Mouse (Mus musculus) CH12.LX (cell line): ENCODE measurements around the gene Zdhhc11. TPM values are rescaled to one million over a fixed set of nuclear protein-coding genes. Genes with fewer than 3 reads are reported as not detected.

Experiments
- DNase-seq: peaks from one replicate; pipeline ENCODE4 v3.0.0-alpha.2; 2013; ENCODE audit errors: extremely low read depth
- H3K27ac ChIP-seq: 2 replicates; pipeline ENCODE4 v1.5.1; 2012; ENCODE audit warnings: low read depth, mild to moderate bottlenecking, control low read depth, moderate library complexity; ENCODE audit not compliant: insufficient read depth
- H3K27me3 ChIP-seq: replicated peaks from 2 replicates; pipeline ENCODE3; 2012; ENCODE audit warnings: inconsistent platforms
- H3K36me3 ChIP-seq, 2 experiments: replicated peaks in 1 of 2; 2 replicates each; pipeline versions ENCODE3 to v1.6.1; 2012; ENCODE audit warnings: inconsistent platforms in 1 of 2, low read length in 1 of 2, mild to moderate bottlenecking in 1 of 2, mixed read lengths in 1 of 2, moderate library complexity in 1 of 2; ENCODE audit not compliant: control insufficient read depth in 1 of 2, insufficient read depth in 1 of 2
- H3K4me1 ChIP-seq, 2 experiments: 2 replicates each; pipeline ENCODE4 v1.6.1; 2012; ENCODE audit warnings: inconsistent platforms in 1 of 2, moderate library complexity in 1 of 2; ENCODE audit not compliant: insufficient read depth in 2 of 2, control insufficient read depth in 1 of 2
- H3K4me2 ChIP-seq: 2 replicates; pipeline ENCODE4 v1.6.1; 2012; ENCODE audit warnings: low read depth, mild to moderate bottlenecking, control low read depth; ENCODE audit not compliant: poor library complexity, insufficient read depth, severe bottlenecking
- H3K4me3 ChIP-seq, 3 experiments: fragments of 150-350 bp in 1 of 3; sonication (generic) in 1 of 3; replicated peaks in 1 of 3; 2 replicates each; pipeline versions ENCODE3 to v1.5.1; 2011 to 2012; ENCODE audit warnings: low read depth in 2 of 3, low read length in 2 of 3, mild to moderate bottlenecking in 2 of 3, moderate library complexity in 2 of 3, control low read depth in 1 of 3, improper control_type of control experiment in 1 of 3, inconsistent platforms in 1 of 3, mixed read lengths in 1 of 3; ENCODE audit not compliant: poor library complexity in 1 of 3
- H3K79me2 ChIP-seq: replicated peaks from 2 replicates; pipeline ENCODE4 v1.6.1; 2012; ENCODE audit warnings: mild to moderate bottlenecking, moderate library complexity; ENCODE audit not compliant: control insufficient read depth, poor library complexity, insufficient read depth, severe bottlenecking; ENCODE audit errors: extremely low read depth
- H3K9ac ChIP-seq: 2 replicates; pipeline ENCODE4 v1.6.1; 2012; ENCODE audit warnings: low read depth, mild to moderate bottlenecking, control low read depth, moderate library complexity; ENCODE audit not compliant: insufficient read depth
- H3K9me3 ChIP-seq: replicated peaks from 2 replicates; pipeline ENCODE3; 2012; ENCODE audit warnings: low read length, inconsistent platforms, mixed read lengths
- BHLHE40 ChIP-seq: IDR thresholded peaks from 2 replicates; pipeline ENCODE4 v1.6.1; 2011; ENCODE audit warnings: mild to moderate bottlenecking, low read depth, low read length, improper control_type of control experiment
- CTCF ChIP-seq, 2 experiments: IDR thresholded peaks in 1 of 2; conservative IDR thresholded peaks in 1 of 2; 2 replicates each; pipeline ENCODE4 v1.5.1; 2011 to 2012; ENCODE audit warnings: low read depth in 2 of 2, low read length in 2 of 2, improper control_type of control experiment in 1 of 2, inconsistent platforms in 1 of 2, mild to moderate bottlenecking in 1 of 2, moderate library complexity in 1 of 2
- E2F4 ChIP-seq: IDR thresholded peaks from 2 replicates; pipeline ENCODE4 v1.6.1; 2011; ENCODE audit warnings: low read depth, low read length, improper control_type of control experiment; ENCODE audit not compliant: insufficient replicate concordance
- EP300 ChIP-seq: IDR thresholded peaks from 2 replicates; pipeline ENCODE4 v1.6.1; 2011; ENCODE audit warnings: low read length, improper control_type of control experiment
- ETS1 ChIP-seq: conservative IDR thresholded peaks from 2 replicates; pipeline ENCODE4 v1.6.1; 2012; ENCODE audit warnings: low read depth, mild to moderate bottlenecking, inconsistent platforms, low read length, improper control_type of control experiment, moderate library complexity
- GABPA ChIP-seq: IDR thresholded peaks from 2 replicates; pipeline ENCODE4 v1.6.1; 2012; ENCODE audit warnings: low read depth, low read length, improper control_type of control experiment, inconsistent platforms; ENCODE audit not compliant: insufficient replicate concordance
- JUN ChIP-seq: IDR thresholded peaks from 2 replicates; pipeline ENCODE4 v1.6.1; 2011; ENCODE audit warnings: low read depth, mild to moderate bottlenecking, low read length, improper control_type of control experiment, moderate library complexity; ENCODE audit not compliant: insufficient read depth
- MAZ ChIP-seq: IDR thresholded peaks from 2 replicates; pipeline ENCODE4 v1.6.1; 2012; ENCODE audit warnings: low read depth, mild to moderate bottlenecking, inconsistent platforms, low read length, improper control_type of control experiment, moderate library complexity
- MEF2A ChIP-seq: IDR thresholded peaks from 2 replicates; pipeline ENCODE4 v1.6.1; 2014; ENCODE audit warnings: low read depth, mild to moderate bottlenecking, inconsistent platforms, low read length, improper control_type of control experiment, borderline replicate concordance
- NRF1 ChIP-seq: IDR thresholded peaks from 2 replicates; pipeline ENCODE4 v1.6.1; 2014; ENCODE audit warnings: low read depth, mild to moderate bottlenecking, inconsistent platforms, low read length, improper control_type of control experiment, moderate library complexity
- RAD21 ChIP-seq: IDR thresholded peaks from 2 replicates; pipeline ENCODE4 v1.6.1; 2011; ENCODE audit warnings: low read depth, mild to moderate bottlenecking, low read length, improper control_type of control experiment, moderate library complexity
- SMC3 ChIP-seq: IDR thresholded peaks from 2 replicates; pipeline ENCODE4 v1.6.1; 2011; ENCODE audit warnings: low read depth, low read length, improper control_type of control experiment
- TCF12 ChIP-seq: IDR thresholded peaks from 2 replicates; pipeline ENCODE4 v1.6.1; 2014; ENCODE audit warnings: low read depth, mild to moderate bottlenecking, inconsistent platforms, low read length, improper control_type of control experiment
- UBTF ChIP-seq: IDR thresholded peaks from 2 replicates; pipeline ENCODE4 v1.6.1; 2012; ENCODE audit warnings: low read depth, mild to moderate bottlenecking, inconsistent platforms, low read length, improper control_type of control experiment, moderate library complexity
- ZC3H11A ChIP-seq: IDR thresholded peaks from 2 replicates; pipeline ENCODE4 v1.6.1; 2012; ENCODE audit warnings: low read depth, mild to moderate bottlenecking, inconsistent platforms, low read length, improper control_type of control experiment
- ZMIZ1 ChIP-seq: IDR thresholded peaks from 2 replicates; pipeline ENCODE4 v1.6.1; 2012; ENCODE audit warnings: low read depth, mild to moderate bottlenecking, inconsistent platforms, low read length, improper control_type of control experiment
- ZNF384 ChIP-seq: IDR thresholded peaks from 2 replicates; pipeline ENCODE4 v1.6.1; 2012; ENCODE audit warnings: low read depth, low read length, improper control_type of control experiment, inconsistent platforms
- dilution Hi-C: fragments of 300-500 bp; cut with MboI; formaldehyde crosslinking; loops from 2 replicates; pipeline ENCODE4 v1.14.3; 2020; ENCODE audit warnings: low sequenced_read_pairs; ENCODE audit not compliant: extremely low pct_unique_long_range_greater_than_20kb, extremely low pct_ligation_motif_present
- in situ Hi-C: fragments of 300-500 bp; cut with MboI; formaldehyde crosslinking; loops from 3 replicates; pipeline ENCODE4 v1.14.3; 2019; ENCODE audit warnings: low sequenced_read_pairs, low pct_ligation_motif_present, low pct_unique_long_range_greater_than_20kb, mixed read lengths
- polyA plus RNA-seq: library from polyadenylated mRNA; unstranded; fragments of >175 nt; gene quantifications from 2 replicates; pipeline ENCODE4 v1.2.1, GENCODE M21; 2012; ENCODE audit warnings: low read depth; ENCODE audit not compliant: insufficient read length
- total RNA-seq, 2 experiments: library from RNA; depleted of rRNA; stranded (reverse); fragments of 300-350 nt in 1 of 2; fragments of >200 nt in 1 of 2; gene quantifications; 2 replicates each; pipeline ENCODE4 v1.2.3; 2012 to 2014

The Zdhhc11 gene
- total and polyA plus RNA-seq, 3 experiments = not detected

DNA sequence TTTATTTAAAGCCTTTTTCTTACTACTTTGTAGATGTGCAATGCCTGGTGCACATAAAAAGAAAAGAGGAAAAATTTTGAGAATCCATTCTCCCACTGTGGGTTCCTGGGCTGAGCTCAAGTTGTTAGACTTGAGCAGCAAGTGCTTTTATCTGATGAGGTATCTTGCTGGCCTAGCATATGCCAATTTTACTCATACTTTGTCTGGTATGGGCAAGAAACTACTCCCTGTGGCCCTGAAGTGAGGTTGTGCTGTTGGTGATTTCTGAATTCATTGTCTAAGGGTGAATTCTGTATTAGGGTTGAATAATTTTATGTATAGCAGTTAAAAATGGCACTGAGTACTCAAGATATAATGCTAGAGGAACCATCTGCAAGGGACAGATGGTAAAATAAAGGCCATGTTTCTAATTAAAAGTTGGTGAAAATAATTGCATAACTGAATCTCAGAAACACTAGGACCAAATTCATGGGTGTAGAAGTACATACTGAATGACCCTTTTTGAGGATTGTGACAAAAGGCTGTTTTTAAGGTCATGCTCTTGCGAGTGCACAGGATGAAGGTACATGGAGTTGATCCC lies 10.0 kb upstream of the Zdhhc11 start:
- H3K4me1 ChIP-seq = no peaks in the 10 kb centered on the region
- dilution Hi-C loops (no loop called here), in situ Hi-C loops (loop anchor here (10.0 kb wide), 1 partner anchor 351 kb away; no protein-coding TSS in a partner anchor)
- H3K4me2 ChIP-seq = no peak overlapping the region
- H3K9ac ChIP-seq = no peak overlapping the region
- no peak overlapping the region for H3K4me3 ChIP-seq
- TF ChIP-seq MEF2A = no peak
- TF ChIP-seq ZNF384 = no peak
- no peak for TF ChIP-seq SMC3
- TF ChIP-seq E2F4 = no peak
- no peaks in the 10 kb centered on the region for H3K9me3 ChIP-seq
- no peaks in the 10 kb centered on the region for H3K27me3 ChIP-seq
- no peak overlapping the region for H3K27ac ChIP-seq
- no peaks in the 10 kb centered on the region for H3K79me2 ChIP-seq
- H3K36me3 ChIP-seq = peaks cover 67 to 92% of the 10 kb centered on the region in 2 experiments
- no peak for DNase-seq

DNA sequence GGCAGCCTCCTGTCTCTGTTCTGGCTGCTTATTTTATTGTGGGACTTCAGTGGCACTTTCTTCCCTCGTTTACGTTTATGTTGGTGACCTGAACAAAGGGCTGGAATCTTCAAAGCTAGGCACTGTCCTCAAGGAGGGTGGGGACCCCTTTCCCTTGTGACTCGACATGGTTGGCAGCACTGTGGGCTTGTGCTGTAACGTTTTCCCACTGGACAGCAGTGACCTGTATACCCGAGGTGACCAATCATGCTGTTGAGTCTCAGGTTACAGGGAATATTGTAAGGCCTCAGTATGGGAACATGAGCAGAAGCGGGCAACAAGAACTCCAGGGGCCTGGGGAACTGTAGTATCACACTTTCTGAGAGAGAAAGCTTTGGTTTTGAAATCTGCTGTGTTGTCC lies 9.0 kb upstream of the Zdhhc11 start:
- Histone ChIP-seq H3K4me1 (no peaks in the 10 kb centered on the region), H3K27me3 (no peaks in the 10 kb centered on the region), H3K9ac (no peak overlapping the region), H3K4me3 (no peak overlapping the region), H3K79me2 (no peaks in the 10 kb centered on the region), H3K36me3 (peaks cover 65 to 92% of the 10 kb centered on the region in 2 experiments), H3K4me2 (no peak overlapping the region), H3K9me3 (no peaks in the 10 kb centered on the region), H3K27ac (no peak overlapping the region)
- dilution Hi-C loops = no loop called here
- in situ Hi-C loops = loop anchor here (10.0 kb wide), 1 partner anchor 350 kb away; no protein-coding TSS in a partner anchor
- no peak for DNase-seq
- TF ChIP-seq E2F4 (no peak), BHLHE40 (no peak), GABPA (no peak), RAD21 (no peak), TCF12 (no peak), ETS1 (no peak), CTCF (conservative IDR thresholded peaks at IDR 0.05 in 1 of 2, IDR thresholded peaks at IDR 0.05 in 1 of 2; ENCODE audit: low read depth in 2 of 2, low read length in 2 of 2) (no peak), JUN (no peak), EP300 (no peak), MAZ (no peak), ZMIZ1 (no peak), ZC3H11A (no peak), NRF1 (no peak), UBTF (no peak)
